Mouse (Mus musculus): ENCODE measurements around the gene Zswim3.

GRCm38 (mm10) chr2:164861094-164861493 is 56.2 kb downstream of the Zswim3 start:
- TF ChIP-seq CTCF (IDR thresholded peaks at IDR 0.05; ENCODE audit: extremely low read depth, insufficient read depth, insufficient read length, insufficient replicate concordance): no peak
- TF ChIP-seq POLR2A (IDR thresholded peaks at IDR 0.05; ENCODE audit: low read depth, low read length): no peak

Measured in spleen, adult 2 months (tissue).